Mouse (Mus musculus): Measurements from ENCODE around the gene Bcar3. TPM values are rescaled to one million over a fixed set of nuclear protein-coding genes. Genes with fewer than 3 reads are reported as not detected.

Bcar3 gene
- polyA plus RNA-seq, 1 experiment from 2014 or later = 9.1 TPM

DNA sequence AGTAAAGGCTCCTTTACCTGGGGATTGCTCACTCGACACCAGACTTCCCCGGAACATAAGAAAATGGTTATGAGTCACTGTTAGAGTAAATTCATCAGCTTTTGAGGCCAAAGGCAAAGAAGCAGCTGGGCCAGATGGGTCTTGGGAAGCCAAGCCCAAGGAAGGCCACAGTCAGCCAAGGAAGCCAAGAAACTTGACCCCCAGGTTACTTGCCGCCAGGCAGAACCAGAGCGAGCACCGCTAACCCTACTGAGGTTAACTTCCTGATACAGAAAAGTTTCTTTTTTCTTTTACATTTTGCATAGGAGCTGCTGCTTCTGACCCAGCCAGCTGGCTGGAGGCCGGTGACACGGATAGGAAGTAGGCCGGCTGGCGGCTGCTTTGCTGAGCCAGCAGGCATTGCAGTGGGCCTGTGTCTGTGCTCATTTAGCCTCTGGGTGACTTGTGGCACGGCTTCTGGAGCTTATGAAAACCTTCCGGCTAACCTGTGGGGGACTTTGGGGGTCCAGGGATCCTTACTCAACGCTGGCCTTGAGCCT is 100.0 kb downstream of the Bcar3 start:
- no peaks in the 10 kb centered on the region for H3K9me3 ChIP-seq
- no peaks in the 10 kb centered on the region for H3K36me3 ChIP-seq
- no peaks in the 10 kb centered on the region for H3K27me3 ChIP-seq
- no peak for ATAC-seq (ENCODE audit: low read depth)
- H3K4me1 ChIP-seq (replicated peaks) = no peaks in the 10 kb centered on the region; the same call in 1 of the 2 replicates
- H3K9ac ChIP-seq = no peak overlapping the region
- H3K4me2 ChIP-seq = no peak overlapping the region
- H3K27ac ChIP-seq (replicated peaks) = no peak overlapping the region
- H3K4me3 ChIP-seq = no peak overlapping the region
- 88% methylated on average over 12 of the region's 12 CpGs for WGBS

DNA sequence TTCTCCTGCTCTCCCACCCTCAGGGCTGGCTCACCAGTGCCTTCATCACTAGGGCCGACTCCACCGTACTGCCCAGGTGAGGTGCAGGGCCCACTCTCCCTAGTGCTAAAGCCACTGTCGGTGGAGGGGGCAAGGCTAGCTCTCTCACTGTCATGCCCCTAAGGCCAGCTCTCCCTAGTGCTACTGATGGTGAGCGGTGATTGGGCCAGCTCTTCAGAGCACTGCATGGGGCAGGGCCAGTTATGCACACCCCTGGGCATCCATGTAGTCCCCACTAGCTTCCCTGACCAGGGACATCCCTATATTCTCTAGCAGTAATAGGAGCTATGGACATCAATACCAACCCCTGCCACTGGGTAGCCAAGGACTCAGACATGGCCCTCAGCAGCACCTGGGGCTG is 103.0 kb downstream of the Bcar3 start:
- Histone ChIP-seq H3K36me3 (no peaks in the 10 kb centered on the region), H3K9me3 (no peaks in the 10 kb centered on the region), H3K4me2 (no peak overlapping the region), H3K4me1 (replicated peaks) (no peaks in the 10 kb centered on the region), H3K9ac (no peak overlapping the region), H3K27me3 (no peaks in the 10 kb centered on the region), H3K4me3 (no peak overlapping the region), H3K27ac (replicated peaks) (no peak overlapping the region)
- 90% methylated on average over 4 of the region's 4 CpGs for WGBS
- ATAC-seq (ENCODE audit: low read depth) = no peak

DNA sequence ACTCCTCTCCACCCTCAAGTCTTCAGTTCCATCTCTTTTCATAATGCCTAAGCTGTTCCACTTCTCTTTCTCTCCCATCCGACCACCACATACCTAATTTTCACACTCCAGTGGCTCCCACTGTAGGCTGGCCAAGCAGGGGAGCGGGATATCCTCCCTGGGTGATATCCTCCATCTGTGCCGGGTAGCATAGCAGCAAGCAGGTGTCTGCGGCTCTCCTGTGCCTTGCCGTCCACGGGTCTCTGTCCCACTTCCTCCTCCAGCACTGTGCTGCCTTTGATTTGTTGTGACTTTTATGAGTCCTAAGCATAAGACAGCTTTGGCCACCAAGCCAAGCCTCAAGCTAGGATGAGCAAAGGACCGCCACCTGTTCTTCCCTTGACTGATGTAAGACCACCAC is 103.5 kb downstream of the Bcar3 start:
- H3K9me3 ChIP-seq = no peaks in the 10 kb centered on the region
- no peaks in the 10 kb centered on the region for H3K4me1 ChIP-seq (replicated peaks)
- ATAC-seq (ENCODE audit: low read depth) = no peak
- no peak overlapping the region for H3K4me3 ChIP-seq
- no peak overlapping the region for H3K4me2 ChIP-seq
- no peaks in the 10 kb centered on the region for H3K27me3 ChIP-seq
- H3K9ac ChIP-seq = no peak overlapping the region
- H3K27ac ChIP-seq (replicated peaks) = no peak overlapping the region
- no peaks in the 10 kb centered on the region for H3K36me3 ChIP-seq
- WGBS = 81% methylated on average over 7 of the region's 7 CpGs

DNA sequence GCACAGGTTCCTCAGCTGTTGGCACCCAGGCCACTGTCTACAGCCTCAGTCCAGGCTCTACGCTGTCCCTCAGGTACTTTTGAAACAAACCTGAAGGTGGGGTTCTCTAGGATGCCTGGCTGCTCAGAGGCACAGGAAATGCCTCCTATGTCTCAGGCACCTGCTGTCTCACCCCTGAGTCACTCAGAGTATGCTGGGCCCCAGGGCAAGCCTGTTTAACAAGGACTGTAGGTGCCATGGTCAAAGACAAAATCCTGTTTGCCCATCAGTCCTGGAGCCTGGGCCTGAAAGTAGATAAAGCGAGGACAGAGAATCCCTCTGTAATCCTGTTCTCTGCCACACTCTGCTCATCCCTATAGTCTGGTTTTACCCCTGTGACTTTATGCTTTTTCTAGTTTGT is 107.1 kb downstream of the Bcar3 start:
- Histone ChIP-seq H3K4me1 (replicated peaks) (no peaks in the 10 kb centered on the region), H3K9me3 (no peaks in the 10 kb centered on the region), H3K27me3 (no peaks in the 10 kb centered on the region), H3K27ac (replicated peaks) (no peak overlapping the region), H3K4me3 (no peak overlapping the region), H3K4me2 (no peak overlapping the region), H3K36me3 (no peaks in the 10 kb centered on the region), H3K9ac (no peak overlapping the region)
- 94% methylated on average over 2 of the region's 2 CpGs for WGBS
- ATAC-seq (ENCODE audit: low read depth) = no peak

DNA sequence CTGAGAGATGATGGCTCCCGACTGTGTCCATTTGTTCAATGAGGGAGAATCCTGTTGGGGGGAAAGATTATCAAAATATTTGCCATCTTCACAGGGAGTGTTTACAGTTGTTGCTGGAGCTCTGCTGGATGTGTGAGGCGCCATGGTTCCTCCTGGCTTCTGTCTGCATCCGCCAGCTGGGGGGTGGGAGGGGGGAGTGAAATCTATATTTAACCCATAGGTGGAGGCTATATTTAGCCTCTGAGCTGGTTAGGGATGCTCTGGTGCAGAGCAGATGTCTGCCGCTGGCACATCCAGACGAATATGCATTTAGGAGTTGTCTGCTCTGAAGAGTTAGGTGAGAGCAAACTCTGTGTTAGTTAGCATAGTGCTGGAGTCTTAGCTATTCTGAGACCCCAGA is 108.2 kb downstream of the Bcar3 start:
- Histone ChIP-seq H3K4me1 (replicated peaks) (no peaks in the 10 kb centered on the region), H3K9me3 (no peaks in the 10 kb centered on the region), H3K4me3 (no peak overlapping the region), H3K36me3 (no peaks in the 10 kb centered on the region), H3K9ac (no peak overlapping the region), H3K27me3 (no peaks in the 10 kb centered on the region), H3K4me2 (no peak overlapping the region), H3K27ac (replicated peaks) (no peak overlapping the region)
- no peak for ATAC-seq (ENCODE audit: low read depth)
- WGBS = 75% methylated on average over 5 of the region's 5 CpGs

DNA sequence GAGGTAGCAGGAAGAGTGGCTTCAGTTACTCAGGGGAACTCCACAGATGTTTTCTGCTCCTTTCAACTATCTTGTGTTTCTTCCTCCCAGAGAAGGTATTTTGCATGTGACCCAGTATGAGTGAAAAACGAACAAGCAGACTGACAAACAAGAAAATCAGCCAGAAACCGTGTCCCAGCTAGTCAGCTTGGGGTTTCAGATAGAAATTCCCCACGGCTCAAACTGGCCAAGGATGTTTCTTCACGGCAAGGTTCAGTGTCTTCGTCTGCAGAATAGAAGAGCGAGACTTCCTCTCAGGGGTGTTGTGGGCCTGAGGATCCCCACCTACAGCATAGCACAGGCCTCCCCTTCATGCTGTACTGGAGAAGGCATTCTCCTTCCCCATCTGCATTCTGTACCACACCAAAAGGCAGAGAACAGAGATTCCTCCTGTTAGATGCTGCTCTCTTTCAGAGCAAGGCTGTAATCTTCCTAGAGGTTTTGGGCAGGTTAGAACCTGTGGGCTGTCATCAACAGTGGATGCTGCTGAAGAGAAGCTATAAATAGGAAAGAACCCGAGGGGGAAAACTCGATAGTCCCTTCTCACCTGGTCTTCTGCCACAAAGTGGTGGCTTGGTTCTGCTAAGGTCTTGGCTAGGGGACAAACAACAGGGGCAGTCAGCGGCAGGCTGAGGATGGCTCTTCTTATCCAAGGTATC is 110.1 kb downstream of the Bcar3 start:
- no peaks in the 10 kb centered on the region for H3K36me3 ChIP-seq
- no peak overlapping the region for H3K9ac ChIP-seq
- no peaks in the 10 kb centered on the region for H3K9me3 ChIP-seq
- no peak for ATAC-seq (ENCODE audit: low read depth)
- no peak overlapping the region for H3K27ac ChIP-seq (replicated peaks)
- H3K4me1 ChIP-seq (replicated peaks) = no peaks in the 10 kb centered on the region
- H3K27me3 ChIP-seq = no peaks in the 10 kb centered on the region
- H3K4me3 ChIP-seq = no peak overlapping the region
- 81% methylated on average over 9 of the region's 9 CpGs for WGBS
- no peak overlapping the region for H3K4me2 ChIP-seq

DNA sequence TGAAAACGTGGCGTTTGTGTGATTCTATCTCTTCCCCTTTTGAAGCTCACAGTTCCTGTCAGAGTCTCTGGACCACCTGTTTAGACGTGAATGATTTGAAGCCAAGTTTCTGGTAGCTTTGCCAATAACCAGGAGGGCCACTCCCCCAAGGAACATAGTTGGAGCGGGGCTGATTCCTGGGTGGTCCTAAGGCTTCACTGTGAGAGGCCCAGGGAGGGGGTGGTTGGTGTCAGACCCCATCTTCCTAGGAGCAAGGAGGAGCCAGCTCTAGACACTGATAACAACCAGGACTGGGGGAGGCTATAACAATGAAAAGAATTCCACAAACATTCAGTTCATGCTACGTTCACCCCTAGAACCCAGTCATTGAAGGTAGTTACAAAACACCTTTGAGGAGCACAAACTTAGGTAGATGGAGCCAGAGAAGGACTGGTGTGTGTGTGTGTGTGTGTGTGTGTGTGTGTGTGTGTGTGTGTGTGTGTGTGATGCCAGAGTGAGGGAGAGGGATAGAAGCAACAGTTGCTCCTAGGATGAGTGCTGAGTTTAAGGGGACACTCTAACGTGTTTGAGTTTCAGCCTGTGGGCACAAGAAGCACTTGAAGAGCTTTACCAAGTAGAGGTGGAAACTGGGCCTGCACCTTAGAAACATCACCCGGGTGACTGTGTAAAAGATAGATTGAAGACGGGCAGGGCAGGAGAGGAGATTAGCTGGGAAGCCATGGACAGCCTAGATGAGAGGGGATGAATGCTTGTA is 111.4 kb downstream of the Bcar3 start:
- WGBS = 81% methylated on average over 8 of the region's 8 CpGs
- no peaks in the 10 kb centered on the region for H3K27me3 ChIP-seq

DNA sequence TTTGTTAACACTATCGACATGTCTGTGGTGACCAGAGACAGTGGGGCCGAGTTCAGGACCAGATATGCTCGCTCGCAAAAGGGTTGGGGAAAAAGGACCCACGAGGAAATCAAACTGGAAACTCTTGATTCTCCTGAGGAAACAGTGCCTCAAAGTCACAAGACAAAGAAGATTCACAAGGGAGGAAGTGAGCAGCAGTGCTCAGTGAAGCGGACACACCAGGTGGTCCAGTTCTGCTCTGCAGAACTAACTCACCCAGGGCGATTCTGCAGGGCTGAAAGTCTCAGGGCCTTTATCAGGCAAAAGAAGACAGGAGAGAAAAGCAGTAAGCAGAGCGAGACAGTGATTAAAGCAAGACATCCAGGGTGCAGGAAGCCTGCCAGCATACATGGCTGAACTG is 112.5 kb downstream of the Bcar3 start:
- Histone ChIP-seq H3K9ac (no peak overlapping the region), H3K27ac (replicated peaks) (no peak overlapping the region), H3K36me3 (no peaks in the 10 kb centered on the region), H3K4me3 (no peak overlapping the region), H3K27me3 (no peaks in the 10 kb centered on the region), H3K4me2 (no peak overlapping the region), H3K4me1 (replicated peaks) (no peaks in the 10 kb centered on the region), H3K9me3 (no peaks in the 10 kb centered on the region)
- 68% methylated on average over 8 of the region's 8 CpGs for WGBS
- no peak for ATAC-seq (ENCODE audit: low read depth)

More for the DNA sequence above, 111.4 kb downstream of the Bcar3 start:
- Histone ChIP-seq H3K9ac (no peak overlapping the region), H3K36me3 (no peaks in the 10 kb centered on the region), H3K4me1 (replicated peaks) (no peaks in the 10 kb centered on the region), H3K4me2 (no peak overlapping the region), H3K4me3 (no peak overlapping the region), H3K27ac (replicated peaks) (no peak overlapping the region), H3K9me3 (no peaks in the 10 kb centered on the region)
- no peak for ATAC-seq (ENCODE audit: low read depth)

DNA sequence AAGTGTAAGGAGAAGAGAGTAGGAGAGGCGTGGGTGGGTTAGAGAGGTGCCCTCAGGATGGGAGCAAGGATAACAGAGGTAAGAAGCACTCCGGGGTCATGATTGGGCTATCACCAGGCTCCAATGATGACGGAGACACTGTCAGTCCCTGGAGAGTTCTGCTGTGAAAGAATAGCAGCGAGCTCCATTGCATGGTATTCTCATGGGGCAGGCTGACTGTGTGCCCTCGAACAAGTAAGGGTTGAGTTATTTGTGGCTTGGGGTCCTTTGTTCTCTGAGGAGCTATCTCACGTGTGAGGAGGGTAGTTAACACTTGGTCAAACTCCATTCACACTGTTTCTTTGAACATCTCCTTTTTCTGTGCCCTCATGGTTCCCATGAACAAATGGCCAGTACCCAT is 113.8 kb downstream of the Bcar3 start:
- 81% methylated on average over 6 of the region's 6 CpGs for WGBS
- ATAC-seq (ENCODE audit: low read depth) = no peak

DNA sequence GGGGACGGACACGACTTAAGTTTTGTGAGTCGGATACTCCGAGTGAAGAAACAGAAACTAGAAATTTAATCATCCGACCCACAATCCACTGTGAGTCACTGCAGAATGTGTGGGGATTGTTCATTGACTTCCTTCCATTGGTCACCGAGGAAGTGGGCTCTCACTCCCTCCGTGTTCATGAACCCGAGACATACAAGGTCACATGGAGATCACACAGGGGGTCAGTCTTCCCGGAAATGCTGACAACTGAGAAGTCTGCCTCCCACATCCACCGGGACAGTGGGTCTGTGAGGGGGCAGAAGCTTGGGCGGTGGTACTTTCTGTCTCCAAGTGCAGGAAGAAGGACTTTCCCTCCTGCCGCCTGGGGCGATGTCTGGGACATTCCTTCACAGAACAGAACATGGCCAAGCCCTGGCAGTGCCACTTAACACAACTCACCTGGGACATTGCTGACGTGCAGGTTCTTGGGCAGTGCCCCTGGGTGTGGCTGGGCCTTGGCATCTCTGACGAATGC is 114.9 kb downstream of the Bcar3 start:
- no peak overlapping the region for H3K4me2 ChIP-seq
- no peak overlapping the region for H3K9ac ChIP-seq
- ATAC-seq (ENCODE audit: low read depth) = no peak
- peaks cover 11% of the 10 kb centered on the region for H3K27me3 ChIP-seq
- WGBS = 83% methylated on average over 15 of the region's 15 CpGs
- no peak overlapping the region for H3K4me3 ChIP-seq
- H3K27ac ChIP-seq (replicated peaks) = no peak overlapping the region
- peaks cover 3% of the 10 kb centered on the region for H3K4me1 ChIP-seq (replicated peaks)
- H3K36me3 ChIP-seq = no peaks in the 10 kb centered on the region
- no peaks in the 10 kb centered on the region for H3K9me3 ChIP-seq

More for the DNA sequence above, 113.8 kb downstream of the Bcar3 start:
- no peak overlapping the region for H3K27ac ChIP-seq (replicated peaks)
- H3K9ac ChIP-seq = no peak overlapping the region
- H3K4me3 ChIP-seq = no peak overlapping the region
- H3K36me3 ChIP-seq = no peaks in the 10 kb centered on the region
- no peaks in the 10 kb centered on the region for H3K9me3 ChIP-seq
- H3K4me1 ChIP-seq (replicated peaks) = no peaks in the 10 kb centered on the region
- no peak overlapping the region for H3K4me2 ChIP-seq
- H3K27me3 ChIP-seq = peaks cover 10% of the 10 kb centered on the region

DNA sequence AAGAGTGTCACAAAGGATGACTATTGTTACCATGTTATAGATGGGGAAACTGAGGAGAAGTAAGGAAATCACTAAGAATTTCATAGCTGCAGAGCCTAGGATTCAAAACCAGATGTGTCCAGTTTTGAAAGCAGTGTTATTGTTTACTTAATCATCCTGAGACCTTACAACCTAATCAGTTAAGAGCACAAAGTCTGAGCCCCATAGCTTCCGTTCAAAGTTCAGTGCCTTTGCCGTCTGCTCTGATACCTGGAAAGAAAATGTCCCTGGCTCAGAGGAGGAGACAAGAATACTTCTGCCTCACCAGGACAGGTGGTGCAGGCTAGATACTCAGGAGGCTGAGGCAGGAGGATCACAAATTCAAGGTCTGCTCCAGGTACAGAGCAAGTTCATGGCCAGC is 117.7 kb downstream of the Bcar3 start:
- no peak overlapping the region for H3K4me2 ChIP-seq
- peaks cover 12% of the 10 kb centered on the region for H3K4me1 ChIP-seq (replicated peaks)
- no peaks in the 10 kb centered on the region for H3K9me3 ChIP-seq
- H3K9ac ChIP-seq = no peak overlapping the region
- peaks cover 11% of the 10 kb centered on the region for H3K27me3 ChIP-seq
- H3K36me3 ChIP-seq = no peaks in the 10 kb centered on the region
- H3K4me3 ChIP-seq = no peak overlapping the region
- 80% methylated on average over 2 of the region's 2 CpGs for WGBS
- no peak for ATAC-seq (ENCODE audit: low read depth)
- H3K27ac ChIP-seq (replicated peaks) = no peak overlapping the region

DNA sequence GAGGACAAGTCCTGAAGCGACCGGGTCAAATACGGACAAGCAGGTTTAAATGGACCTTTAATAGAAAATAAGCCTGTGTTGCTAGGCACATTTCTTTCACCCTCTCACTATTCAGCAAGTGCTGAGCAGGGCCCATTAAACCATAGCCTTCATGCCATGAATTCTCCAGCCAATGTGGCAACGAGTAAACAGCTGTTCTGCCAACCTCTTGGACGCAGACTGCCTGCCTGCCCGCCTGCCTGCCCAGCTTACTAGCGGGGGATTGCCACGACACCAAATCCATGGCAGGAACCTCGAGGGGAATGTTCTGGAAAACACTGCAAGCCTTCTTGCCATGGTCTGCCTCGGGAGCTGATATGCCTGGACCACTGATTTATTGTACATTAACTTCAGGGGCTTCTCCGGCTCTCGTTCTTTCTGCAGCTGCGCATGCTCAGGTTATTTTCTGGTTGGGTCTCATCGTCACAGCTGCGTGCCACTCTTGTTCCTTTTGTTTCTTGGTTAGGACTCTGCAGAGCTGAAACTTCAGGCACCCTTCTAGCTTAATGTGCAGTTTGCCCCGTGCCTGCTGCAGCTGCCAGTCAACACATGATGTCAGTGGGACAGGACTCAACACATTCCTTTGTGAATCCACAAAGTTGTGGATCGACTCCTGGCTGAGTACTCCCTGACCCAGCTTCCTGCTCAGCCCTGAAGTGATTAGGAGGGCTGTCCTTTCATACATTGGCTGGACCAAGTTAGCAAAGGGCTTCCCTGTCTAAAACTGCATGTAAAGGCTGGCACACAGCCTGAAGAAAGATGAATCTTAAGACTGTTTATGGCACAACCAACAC is 120.0 kb downstream of the Bcar3 start:
- Histone ChIP-seq H3K27ac (replicated peaks) (peak overlapping the region; percentile 40; the same call in 1 of the 2 replicates), H3K4me2 (peak overlapping the region; percentile 49), H3K4me3 (peak overlapping the region; percentile 20; the same call in 1 of the 2 replicates), H3K27me3 (peaks cover 23% of the 10 kb centered on the region), H3K36me3 (no peaks in the 10 kb centered on the region), H3K4me1 (replicated peaks) (peaks cover 15% of the 10 kb centered on the region), H3K9me3 (no peaks in the 10 kb centered on the region), H3K9ac (peak overlapping the region; percentile 54)
- WGBS = 12% methylated on average over 17 of the region's 17 CpGs
- peak; percentile 80 for ATAC-seq (ENCODE audit: low read depth)

Measured in neural tube, embryonic 13.5 days (tissue).